Mouse (Mus musculus) hindbrain, embryonic 13.5 days (tissue): ENCODE data around the gene Fmnl1. TPM values are rescaled to one million over a fixed set of nuclear protein-coding genes. Genes with fewer than 3 reads are reported as not detected.

Source experiments
- ATAC-seq: fragments of 200-750 bp; cut with Nextera tagmentation; 2 replicates; pipeline ENCODE4 v1.8.0; 2017; ENCODE audit warnings: moderate TSS enrichment; ENCODE audit not compliant: low FRiP score
- H3K27ac ChIP-seq: fragments of 300-500 bp; sonication (generic); 2 replicates; pipeline ENCODE4 v1.5.1; 2015; ENCODE audit warnings: inconsistent platforms, mild to moderate bottlenecking, moderate library complexity
- H3K27me3 ChIP-seq: fragments of 300-500 bp; sonication (generic); 2 replicates; pipeline ENCODE4 v1.6.1; 2015; ENCODE audit warnings: mild to moderate bottlenecking, inconsistent platforms
- H3K36me3 ChIP-seq: fragments of 300-500 bp; sonication (generic); 2 replicates; pipeline ENCODE4 v1.6.1; 2015; ENCODE audit warnings: mild to moderate bottlenecking, inconsistent platforms
- H3K4me1 ChIP-seq: fragments of 300-500 bp; sonication (generic); replicated peaks from 2 replicates; pipeline ENCODE4 v1.6.1; 2015; ENCODE audit warnings: inconsistent platforms
- H3K4me2 ChIP-seq: fragments of 300-500 bp; sonication (generic); 2 replicates; pipeline ENCODE4 v1.6.1; 2015; ENCODE audit warnings: inconsistent platforms, mild to moderate bottlenecking, moderate library complexity
- H3K4me3 ChIP-seq: fragments of 300-500 bp; sonication (generic); 2 replicates; pipeline ENCODE4 v1.5.1; 2015; ENCODE audit warnings: mild to moderate bottlenecking, inconsistent platforms
- H3K9ac ChIP-seq: fragments of 300-500 bp; sonication (generic); 2 replicates; pipeline ENCODE4 v1.6.1; 2015; ENCODE audit warnings: mild to moderate bottlenecking, inconsistent platforms
- H3K9me3 ChIP-seq: fragments of 300-500 bp; sonication (generic); 2 replicates; pipeline ENCODE4 v1.6.1; 2016; ENCODE audit warnings: inconsistent platforms
- WGBS: fragments of 180-500 bp; shearing (Covaris S2); methylation state at CpG from one replicate; pipeline ENCODE4 v1.1.7; 2015; 5-methylcytosine and 5-hydroxymethylcytosine counted together
- polyA plus RNA-seq: library from polyadenylated mRNA; unstranded; fragments of >200 nt; fragmentation: Nextera tagmentation; extraction: Ambion mirVana; gene quantifications from 2 replicates; pipeline ENCODE4 v1.2.1, GENCODE M21; 2015

Fmnl1 gene
- polyA plus RNA-seq, 1 experiment from 2014 or later, result 3.3 TPM

- no peaks in the 10 kb centered on the region for H3K9me3 ChIP-seq
- no peak overlapping the region for H3K27ac ChIP-seq
- H3K4me1 ChIP-seq, result peaks cover 16% of the 10 kb centered on the region
- 89% methylated on average over 1 of the region's 1 CpGs for WGBS
- no peak for ATAC-seq
- no peaks in the 10 kb centered on the region for H3K36me3 ChIP-seq
- peaks cover 39% of the 10 kb centered on the region for H3K27me3 ChIP-seq
- H3K4me2 ChIP-seq, result no peak overlapping the region
- H3K9ac ChIP-seq, result no peak overlapping the region
- H3K4me3 ChIP-seq, result no peak overlapping the region
These were observed 5.6 kb downstream of the Fmnl1 start for GRCm38 (mm10) chr11:103176510-103176909.

- H3K27ac ChIP-seq, result no peak overlapping the region
- no peak for ATAC-seq
- peaks cover 38% of the 10 kb centered on the region for H3K27me3 ChIP-seq
- no peaks in the 10 kb centered on the region for H3K9me3 ChIP-seq
- no peak overlapping the region for H3K4me3 ChIP-seq
- no peak overlapping the region for H3K9ac ChIP-seq
- 81% methylated on average over 5 of the region's 5 CpGs for WGBS
- no peak overlapping the region for H3K4me2 ChIP-seq
- H3K36me3 ChIP-seq, result no peaks in the 10 kb centered on the region
- H3K4me1 ChIP-seq, result peaks cover 9% of the 10 kb centered on the region
These were observed 6.3 kb downstream of the Fmnl1 start for GRCm38 (mm10) chr11:103177216-103177615.

GRCm38 (mm10) chr11:103177815-103178485, 7.0 kb downstream of the Fmnl1 start:
- no peaks in the 10 kb centered on the region for H3K9me3 ChIP-seq
- H3K27ac ChIP-seq, result no peak overlapping the region
- H3K4me3 ChIP-seq, result no peak overlapping the region
- H3K9ac ChIP-seq, result no peak overlapping the region
- no peak for ATAC-seq
- no peak overlapping the region for H3K4me2 ChIP-seq
- H3K27me3 ChIP-seq, result peaks cover 30% of the 10 kb centered on the region
- H3K4me1 ChIP-seq, result peaks cover 4% of the 10 kb centered on the region; the same call in 1 of the 2 replicates
- WGBS, result 83% methylated on average over 15 of the region's 15 CpGs
- H3K36me3 ChIP-seq, result no peaks in the 10 kb centered on the region

- H3K4me2 ChIP-seq, result no peak overlapping the region
- H3K9me3 ChIP-seq, result no peaks in the 10 kb centered on the region
- no peak overlapping the region for H3K9ac ChIP-seq
- no peak overlapping the region for H3K4me3 ChIP-seq
- ATAC-seq, result no peak
- no peak overlapping the region for H3K27ac ChIP-seq
- WGBS, result 93% methylated on average over 8 of the region's 8 CpGs
- H3K4me1 ChIP-seq, result peaks cover 4% of the 10 kb centered on the region; the same call in 1 of the 2 replicates
- no peaks in the 10 kb centered on the region for H3K36me3 ChIP-seq
- H3K27me3 ChIP-seq, result peaks cover 22% of the 10 kb centered on the region
These were observed 7.8 kb downstream of the Fmnl1 start for GRCm38 (mm10) chr11:103178748-103179147.

GRCm38 (mm10) chr11:103180426-103180825, 9.5 kb downstream of the Fmnl1 start:
- H3K9me3 ChIP-seq, result no peaks in the 10 kb centered on the region
- 65% methylated on average over 1 of the region's 1 CpGs for WGBS
- H3K4me3 ChIP-seq, result no peak overlapping the region
- no peaks in the 10 kb centered on the region for H3K36me3 ChIP-seq
- H3K27me3 ChIP-seq, result peaks cover 14% of the 10 kb centered on the region; the same call in 1 of the 2 replicates
- no peak overlapping the region for H3K4me2 ChIP-seq
- ATAC-seq, result no peak
- H3K9ac ChIP-seq, result no peak overlapping the region
- H3K4me1 ChIP-seq, result no peaks in the 10 kb centered on the region
- no peak overlapping the region for H3K27ac ChIP-seq

- Histone ChIP-seq H3K4me3 (no peak overlapping the region), H3K27me3 (peaks cover 13% of the 10 kb centered on the region; the same call in 1 of the 2 replicates), H3K9me3 (no peaks in the 10 kb centered on the region), H3K36me3 (no peaks in the 10 kb centered on the region), H3K27ac (no peak overlapping the region), H3K4me1 (no peaks in the 10 kb centered on the region), H3K9ac (no peak overlapping the region), H3K4me2 (no peak overlapping the region)
- no peak for ATAC-seq
- whole genome bisulfite sequencing, result 79% methylated on average over 9 of the region's 9 CpGs
These were observed 10.4 kb downstream of the Fmnl1 start for GRCm38 (mm10) chr11:103181349-103181748.

- H3K4me3 ChIP-seq, result no peak overlapping the region
- peaks cover 13% of the 10 kb centered on the region; the same call in 1 of the 2 replicates for H3K27me3 ChIP-seq
- ATAC-seq, result no peak
- H3K9me3 ChIP-seq, result no peaks in the 10 kb centered on the region
- no peak overlapping the region for H3K4me2 ChIP-seq
- no peak overlapping the region for H3K9ac ChIP-seq
- no peak overlapping the region for H3K27ac ChIP-seq
- 85% methylated on average over 3 of the region's 3 CpGs for WGBS
- no peaks in the 10 kb centered on the region for H3K36me3 ChIP-seq
- no peaks in the 10 kb centered on the region for H3K4me1 ChIP-seq
These were observed 11.0 kb downstream of the Fmnl1 start for GRCm38 (mm10) chr11:103181911-103182310.

- peaks cover 23% of the 10 kb centered on the region for H3K27me3 ChIP-seq
- 48% methylated on average over 2 of the region's 2 CpGs for WGBS
- H3K9me3 ChIP-seq, result no peaks in the 10 kb centered on the region
- no peak overlapping the region for H3K9ac ChIP-seq
- ATAC-seq, result no peak
- 0 out of 2 replicates have a peak, but pooled peaks cover 9% of the 10 kb centered on the region for H3K36me3 ChIP-seq
- H3K4me1 ChIP-seq, result no peaks in the 10 kb centered on the region
- H3K27ac ChIP-seq, result no peak overlapping the region
- no peak overlapping the region for H3K4me3 ChIP-seq
- H3K4me2 ChIP-seq, result no peak overlapping the region
These were observed 14.0 kb downstream of the Fmnl1 start for GRCm38 (mm10) chr11:103184891-103185290.

GRCm38 (mm10) chr11:103192230-103192955, 21.5 kb downstream of the Fmnl1 start:
- peak; percentile 27 for ATAC-seq

GRCm38 (mm10) chr11:103192956-103193824, 22.3 kb downstream of the Fmnl1 start:
- Histone ChIP-seq H3K36me3 (peaks cover 23% of the 10 kb centered on the region), H3K9ac (peak overlapping the region; percentile 53), H3K27me3 (peaks cover 95% of the 10 kb centered on the region), H3K27ac (no peak overlapping the region), H3K4me3 (peak overlapping the region; percentile 37), H3K4me2 (peak overlapping the region; percentile 56), H3K4me1 (peaks cover 16% of the 10 kb centered on the region), H3K9me3 (no peaks in the 10 kb centered on the region)
- 8% methylated on average over 37 of the region's 44 CpGs for WGBS
- peak; percentile 55 for ATAC-seq

More at GRCm38 (mm10) chr11:103192230-103192955, 21.5 kb downstream of the Fmnl1 start:
- Histone ChIP-seq H3K9me3 (no peaks in the 10 kb centered on the region), H3K4me3 (peak overlapping the region; percentile 37), H3K27ac (no peak overlapping the region), H3K9ac (peak overlapping the region; percentile 53), H3K36me3 (peaks cover 25% of the 10 kb centered on the region), H3K4me2 (peak overlapping the region; percentile 56), H3K27me3 (peaks cover 87% of the 10 kb centered on the region), H3K4me1 (peaks cover 15% of the 10 kb centered on the region)
- WGBS, result 16% methylated on average over 28 of the region's 28 CpGs

- 28% methylated on average over 9 of the region's 9 CpGs for WGBS
- H3K36me3 ChIP-seq, result peaks cover 21% of the 10 kb centered on the region
- H3K4me3 ChIP-seq, result no peak overlapping the region
- no peak overlapping the region for H3K9ac ChIP-seq
- H3K4me1 ChIP-seq, result peaks cover 22% of the 10 kb centered on the region
- no peak overlapping the region for H3K4me2 ChIP-seq
- no peak overlapping the region for H3K27ac ChIP-seq
- no peaks in the 10 kb centered on the region for H3K9me3 ChIP-seq
- no peak for ATAC-seq
- peaks cover 99% of the 10 kb centered on the region for H3K27me3 ChIP-seq
These were observed 22.9 kb downstream of the Fmnl1 start for GRCm38 (mm10) chr11:103193825-103194168.

- H3K27me3 ChIP-seq, result peaks cover 100% of the 10 kb centered on the region
- no peak overlapping the region for H3K27ac ChIP-seq
- peaks cover 16% of the 10 kb centered on the region for H3K36me3 ChIP-seq
- H3K9me3 ChIP-seq, result no peaks in the 10 kb centered on the region
- H3K4me3 ChIP-seq, result no peak overlapping the region
- WGBS, result 92% methylated on average over 18 of the region's 18 CpGs
- ATAC-seq, result no peak
- H3K4me1 ChIP-seq, result peaks cover 33% of the 10 kb centered on the region
- no peak overlapping the region for H3K9ac ChIP-seq
- no peak overlapping the region for H3K4me2 ChIP-seq
These were observed 24.3 kb downstream of the Fmnl1 start for GRCm38 (mm10) chr11:103195236-103195635.
